Mouse (Mus musculus) cerebellum, adult 2 months (tissue): Measurements from ENCODE around the gene Cfap161.

Experiments
- CTCF ChIP-seq: fragments of 200-500 bp; IDR thresholded peaks from 2 replicates; pipeline ENCODE4 v1.5.1; 2011; ENCODE audit warnings: low read depth, mild to moderate bottlenecking, control low read depth, low read length, moderate library complexity, borderline replicate concordance; ENCODE audit not compliant: insufficient read depth
- POLR2A ChIP-seq: fragments of 200-500 bp; IDR thresholded peaks from 2 replicates; pipeline ENCODE4 v1.6.1; 2011; ENCODE audit warnings: low read length, control low read depth, borderline replicate concordance; ENCODE audit not compliant: insufficient read depth

- TF ChIP-seq POLR2A: no peak
- TF ChIP-seq CTCF: no peak
These were observed 16.8 kb upstream of the Cfap161 start for GRCm38 (mm10) chr7:83811461-83811860.
